Mouse (Mus musculus): ENCODE measurements around the gene Lrmda. TPM values are rescaled to one million over a fixed set of nuclear protein-coding genes. Genes with fewer than 3 reads are reported as not detected.

Gene Lrmda
- total and polyA plus RNA-seq, 3 experiments, result 5.1 to 5.9 TPM; not detected in 1

DNA sequence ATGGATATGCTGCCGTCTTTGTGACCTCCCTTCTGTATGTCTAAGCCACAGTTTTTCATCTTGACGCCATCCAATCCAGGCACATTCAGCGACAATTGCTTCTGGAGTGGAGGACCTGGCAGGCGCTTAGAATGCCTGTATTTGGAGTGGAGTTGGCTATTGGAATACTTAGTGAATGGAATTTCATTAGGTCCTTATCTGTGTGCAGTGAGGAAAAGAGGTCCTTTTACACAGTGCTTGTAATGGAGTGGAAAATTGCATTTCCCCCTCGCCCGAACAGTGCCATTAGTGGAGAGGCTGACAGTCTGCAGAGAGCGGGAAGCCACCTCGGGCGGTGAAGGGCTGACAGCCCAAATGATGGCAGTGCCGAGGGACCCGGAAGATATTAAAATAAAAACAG lies 719.1 kb downstream of the Lrmda start:
- H3K9ac ChIP-seq (ENCODE audit: control insufficient read depth, low read depth, low read length, poor library complexity, severe bottlenecking), result no peak overlapping the region
- H3K36me3 ChIP-seq (ENCODE audit: control insufficient read depth in 1 of 2, insufficient read depth in 2 of 2, low read length in 2 of 2), result peaks cover 0 to 16% of the 10 kb centered on the region in 2 experiments; a peak in 2 of 4 replicates
- H3K27me3 ChIP-seq (ENCODE audit: control insufficient read depth in 1 of 2, insufficient read depth in 2 of 2, low read length in 2 of 2), result no peaks in the 10 kb centered on the region
- H3K79me2 ChIP-seq (ENCODE audit: control insufficient read depth, insufficient read depth, low read length, poor library complexity), result no peaks in the 10 kb centered on the region
- no peaks in the 10 kb centered on the region for H3K9me3 ChIP-seq (replicated peaks; ENCODE audit: insufficient read depth, low read length)
- peaks cover 11 to 17% of the 10 kb centered on the region in 2 experiments for H3K4me1 ChIP-seq (ENCODE audit: control insufficient read depth in 1 of 2, insufficient read depth in 2 of 2, low read length in 2 of 2)
- TF ChIP-seq MYB (IDR thresholded peaks at IDR 0.05; ENCODE audit: low read depth, low read length) (no peak), MAZ (IDR thresholded peaks at IDR 0.05; ENCODE audit: low read depth, low read length) (no peak), MAX (IDR thresholded peaks at IDR 0.05; ENCODE audit: low read length) (no peak), SIN3A (IDR thresholded peaks at IDR 0.05; ENCODE audit: low read length) (no peak)
- H3K27ac ChIP-seq (ENCODE audit: control insufficient read depth, low read depth, low read length), result no peak overlapping the region
- no peak for DNase-seq (ENCODE audit: low read depth, low spot score)
- H3K4me3 ChIP-seq (ENCODE audit: control insufficient read depth in 1 of 2, insufficient read depth in 1 of 2, low read depth in 2 of 2, low read length in 2 of 2), result no peak overlapping the region

GRCm38 (mm10) chr14:22742527-22742926 lies 723.0 kb downstream of the Lrmda start:
- DNase-seq (ENCODE audit: low read depth, low spot score), result no peak
- no peak for TF ChIP-seq ZKSCAN1 (IDR thresholded peaks at IDR 0.05; ENCODE audit: low read depth, low read length)
- peak; percentile 92 for TF ChIP-seq ZNF384 (IDR thresholded peaks at IDR 0.05; ENCODE audit: low read depth, low read length)
- Histone ChIP-seq H3K27ac (ENCODE audit: control insufficient read depth, low read depth, low read length) (peak overlapping the region; percentile 10; the same call in 1 of the 2 replicates), H3K27me3 (ENCODE audit: control insufficient read depth in 1 of 2, insufficient read depth in 2 of 2, low read length in 2 of 2) (no peaks in the 10 kb centered on the region), H3K4me1 (ENCODE audit: control insufficient read depth in 1 of 2, insufficient read depth in 2 of 2, low read length in 2 of 2) (peaks cover 11 to 17% of the 10 kb centered on the region in 2 experiments), H3K9ac (ENCODE audit: control insufficient read depth, low read depth, low read length, poor library complexity, severe bottlenecking) (no peak overlapping the region), H3K36me3 (ENCODE audit: control insufficient read depth in 1 of 2, insufficient read depth in 2 of 2, low read length in 2 of 2) (peaks cover 0 to 19% of the 10 kb centered on the region in 2 experiments; a peak in 2 of 4 replicates), H3K9me3 (replicated peaks; ENCODE audit: insufficient read depth, low read length) (no peaks in the 10 kb centered on the region), H3K4me3 (ENCODE audit: control insufficient read depth in 1 of 2, insufficient read depth in 1 of 2, low read depth in 2 of 2, low read length in 2 of 2) (no peak overlapping the region), H3K79me2 (ENCODE audit: control insufficient read depth, insufficient read depth, low read length, poor library complexity) (no peaks in the 10 kb centered on the region)

DNA sequence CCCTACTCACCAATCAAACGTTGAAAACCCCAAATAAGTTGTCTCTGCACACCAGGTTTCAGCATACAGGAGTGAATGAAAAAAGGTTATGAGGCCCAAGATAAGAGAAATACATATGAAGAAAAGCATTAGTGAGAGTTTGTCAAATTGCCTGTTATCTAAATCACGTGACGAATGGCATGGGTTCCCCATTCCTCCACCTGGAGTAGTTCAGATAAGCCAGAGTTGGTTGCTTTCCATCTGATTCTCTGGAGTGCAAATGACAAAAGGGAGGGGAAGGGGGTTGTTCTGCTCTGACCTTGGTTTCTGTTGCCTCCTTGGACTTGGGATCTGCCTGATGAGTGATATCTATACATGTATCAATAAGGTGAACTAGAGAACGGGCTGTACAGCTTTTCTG lies 723.8 kb downstream of the Lrmda start:
- Histone ChIP-seq H3K36me3 (ENCODE audit: control insufficient read depth in 1 of 2, insufficient read depth in 2 of 2, low read length in 2 of 2) (peaks cover 0 to 19% of the 10 kb centered on the region in 2 experiments; a peak in 2 of 4 replicates), H3K9ac (ENCODE audit: control insufficient read depth, low read depth, low read length, poor library complexity, severe bottlenecking) (no peak overlapping the region), H3K4me3 (ENCODE audit: control insufficient read depth in 1 of 2, insufficient read depth in 1 of 2, low read depth in 2 of 2, low read length in 2 of 2) (no peak overlapping the region), H3K27ac (ENCODE audit: control insufficient read depth, low read depth, low read length) (peak overlapping the region; percentile 36), H3K9me3 (replicated peaks; ENCODE audit: insufficient read depth, low read length) (no peaks in the 10 kb centered on the region), H3K79me2 (ENCODE audit: control insufficient read depth, insufficient read depth, low read length, poor library complexity) (no peaks in the 10 kb centered on the region), H3K4me1 (ENCODE audit: control insufficient read depth in 1 of 2, insufficient read depth in 2 of 2, low read length in 2 of 2) (peaks cover 11 to 17% of the 10 kb centered on the region in 2 experiments), H3K27me3 (ENCODE audit: control insufficient read depth in 1 of 2, insufficient read depth in 2 of 2, low read length in 2 of 2) (no peaks in the 10 kb centered on the region)
- DNase-seq (ENCODE audit: low read depth, low spot score), result peak; percentile 81
- no peak for TF ChIP-seq ZMIZ1 (IDR thresholded peaks at IDR 0.05; ENCODE audit: low read depth, low read length)
- TF ChIP-seq TBP (IDR thresholded peaks at IDR 0.05; ENCODE audit: low read depth, low read length), result 0 out of 2 replicates have a peak, but pooled peaks have one; percentile 17
- TF ChIP-seq MYC (IDR thresholded peaks at IDR 0.05; ENCODE audit: low read depth, low read length), result 0 out of 2 replicates have a peak, but pooled peaks have one; percentile 41
- TF ChIP-seq GATA1 (IDR thresholded peaks at IDR 0.05; ENCODE audit: low read depth, low read length), result peak; percentile 91
- peak; percentile 66 for TF ChIP-seq TAL1 (IDR thresholded peaks at IDR 0.05; ENCODE audit: low read length)
- 0 out of 2 replicates have a peak, but pooled peaks have one; percentile 59 for TF ChIP-seq ZNF384 (IDR thresholded peaks at IDR 0.05; ENCODE audit: low read depth, low read length)
- peak; percentile 92 for TF ChIP-seq TCF12 (IDR thresholded peaks at IDR 0.05; ENCODE audit: low read depth, low read length)
- TF ChIP-seq KAT2A (conservative IDR thresholded peaks at IDR 0.05; ENCODE audit: low read depth, low read length), result no peak
- peak; percentile 99 for TF ChIP-seq BHLHE40 (IDR thresholded peaks at IDR 0.05; ENCODE audit: borderline replicate concordance, low read depth, low read length)
- peak; percentile 44 to 86; a peak in 3 of 4 replicates for TF ChIP-seq USF2 (IDR thresholded peaks at IDR 0.05; ENCODE audit: borderline replicate concordance in 1 of 2, insufficient read depth in 1 of 2, low read depth in 1 of 2, low read length in 2 of 2)
- no peak for TF ChIP-seq CTCF (IDR thresholded peaks at IDR 0.05 in 2 of 3, conservative IDR thresholded peaks at IDR 0.05 in 1 of 3; ENCODE audit: control insufficient read depth in 1 of 3, insufficient read depth in 1 of 3, low read depth in 2 of 3, low read length in 3 of 3, poor library complexity in 1 of 3, severe bottlenecking in 1 of 3)
- peak; percentile 84 to 85 for TF ChIP-seq EP300 (IDR thresholded peaks at IDR 0.05; ENCODE audit: low read depth in 1 of 2, low read length in 2 of 2)
- peak; percentile 94 for TF ChIP-seq ETS1 (IDR thresholded peaks at IDR 0.05; ENCODE audit: low read depth, low read length)
- no peak for TF ChIP-seq MYB (IDR thresholded peaks at IDR 0.05; ENCODE audit: low read depth, low read length)
- 0 out of 2 replicates have a peak, but pooled peaks have one; percentile 44 for TF ChIP-seq MXI1 (IDR thresholded peaks at IDR 0.05; ENCODE audit: low read depth, low read length)
- TF ChIP-seq USF1 (IDR thresholded peaks at IDR 0.05; ENCODE audit: low read depth, low read length), result peak; percentile 97
- TF ChIP-seq RCOR1 (IDR thresholded peaks at IDR 0.05; ENCODE audit: low read depth, low read length), result peak; percentile 88
- TF ChIP-seq MAX (IDR thresholded peaks at IDR 0.05; ENCODE audit: low read length), result peak; percentile 86
- TF ChIP-seq MAZ (IDR thresholded peaks at IDR 0.05; ENCODE audit: low read depth, low read length), result no peak
